In the genomic region with DNA sequence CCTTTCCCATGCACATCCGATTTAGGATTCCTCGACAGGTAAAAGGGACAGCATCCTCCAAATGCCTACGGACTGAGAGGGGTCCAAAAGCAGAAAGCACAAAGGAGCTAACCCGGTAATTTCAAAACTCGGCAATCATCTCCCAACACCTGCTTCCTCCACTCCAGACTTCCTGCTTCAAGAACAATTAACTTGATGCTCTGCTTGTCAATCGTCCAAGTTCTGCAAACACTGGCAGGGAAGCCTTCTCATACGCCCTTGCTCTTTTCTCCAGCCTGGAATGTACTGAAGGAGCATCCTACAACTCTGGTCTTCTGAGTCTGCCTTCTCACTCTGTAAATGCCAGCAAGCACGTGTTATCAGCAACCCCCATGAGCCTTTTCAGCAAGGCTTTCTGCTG, we compare ENCODE assay signal across 11 mouse cellular contexts. TPM values are rescaled to one million over a fixed set of nuclear protein-coding genes. Genes with fewer than 3 reads are reported as not detected.
A peak's percentile ranks its signal among the peaks of the same experiment; 100 is the strongest.
DNase-seq lines count a peak whose midpoint lies in the region; ATAC-seq lines count a peak whose summit lies in the region.
"Had no signal": no experiment of that assay in that cellular context is flagged by ENCODE, and none has a peak within 500 bp of the region (broad histone marks: within the 10 kb centered on the region; RNA-seq: fewer than 3 reads in every experiment).

No protein-coding gene starts in this region.

- peak; percentile 20 to 34 for DNase-seq in cerebellum, postnatal 14 days
- DNase-seq in cerebellum, adult 9-11 months, result no peak
- peak; percentile 18 to 35 for DNase-seq in kidney, adult 8-10 months
- DNase-seq in lung, postnatal 4 days, result peak; percentile 43 to 47
- DNase-seq in natural killer cell, adult 2 months (ENCODE audit: low spot score in 2 of 2), result no peak
- DNase-seq in right cerebral cortex, postnatal 14 days, result no peak

- peaks cover 7% of the 10 kb centered on the region for H3K36me3 ChIP-seq in megakaryocyte, embryonic 14.5 days (replicated peaks; ENCODE audit: low read length)
- H3K36me3 ChIP-seq: liver, embryonic 15.5 days had no signal

- ATAC-seq in megakaryocyte, adult 5-6 weeks (ENCODE audit: poor library complexity, severe bottlenecking), result no peak
- ATAC-seq: Patski had no signal

- H3K27me3 ChIP-seq in megakaryocyte, embryonic 14.5 days (replicated peaks), result peaks cover 2% of the 10 kb centered on the region
- H3K27me3 ChIP-seq: liver, embryonic 15.5 days; neural tube, embryonic 15.5 days; Patski had no signal

- H3K9me3 ChIP-seq in megakaryocyte, embryonic 14.5 days, result peaks cover 18% of the 10 kb centered on the region
- H3K9me3 ChIP-seq: liver, embryonic 15.5 days; neural tube, embryonic 15.5 days had no signal

- H3K4me1 ChIP-seq in megakaryocyte, embryonic 14.5 days, result peaks cover 11% of the 10 kb centered on the region
- H3K4me1 ChIP-seq: liver, embryonic 15.5 days had no signal

- peak overlapping the region; percentile 79 for H3K4me3 ChIP-seq in megakaryocyte, embryonic 14.5 days (replicated peaks)
- H3K4me3 ChIP-seq: liver, embryonic 15.5 days; neural tube, embryonic 15.5 days had no signal

RNA-seq across cellular contexts. Expression of a gene that starts 37.6 kb away (rescaled TPM):
- polyA plus RNA-seq in megakaryocyte, embryonic 14.5 days (2012; ENCODE audit: insufficient read depth, low replicate concordance), result 0.19 and 0.56 TPM in 2 replicates
- total RNA-seq in megakaryocyte, adult 5-6 weeks (2015), result 0.52 and 0.78 TPM in 2 replicates
- 0.18 and 0.45 TPM in 2 replicates for total RNA-seq in megakaryocyte, adult 5-6 weeks (2017)

Comparison
In these comparisons a context has a peak if more than half of its experiments do, and no peak if none do; other contexts are left out.
1. DNase-seq: peak in cerebellum, postnatal 14 days (2 of 2), kidney, adult 8-10 months (2 of 2) and lung, postnatal 4 days (2 of 2); none in cerebellum, adult 9-11 months (single experiment), natural killer cell, adult 2 months (0 of 2) and right cerebral cortex, postnatal 14 days (single experiment).